Mouse (Mus musculus): ENCODE measurements around the gene Mgmt. TPM values are rescaled to one million over a fixed set of nuclear protein-coding genes. Genes with fewer than 3 reads are reported as not detected.
A peak's percentile ranks its signal among the peaks of the same experiment; 100 is the strongest.

Mgmt gene
- total RNA-seq, 4 experiments from 2014 or later = 2.9 to 4.1 (median 3.6) TPM

DNA sequence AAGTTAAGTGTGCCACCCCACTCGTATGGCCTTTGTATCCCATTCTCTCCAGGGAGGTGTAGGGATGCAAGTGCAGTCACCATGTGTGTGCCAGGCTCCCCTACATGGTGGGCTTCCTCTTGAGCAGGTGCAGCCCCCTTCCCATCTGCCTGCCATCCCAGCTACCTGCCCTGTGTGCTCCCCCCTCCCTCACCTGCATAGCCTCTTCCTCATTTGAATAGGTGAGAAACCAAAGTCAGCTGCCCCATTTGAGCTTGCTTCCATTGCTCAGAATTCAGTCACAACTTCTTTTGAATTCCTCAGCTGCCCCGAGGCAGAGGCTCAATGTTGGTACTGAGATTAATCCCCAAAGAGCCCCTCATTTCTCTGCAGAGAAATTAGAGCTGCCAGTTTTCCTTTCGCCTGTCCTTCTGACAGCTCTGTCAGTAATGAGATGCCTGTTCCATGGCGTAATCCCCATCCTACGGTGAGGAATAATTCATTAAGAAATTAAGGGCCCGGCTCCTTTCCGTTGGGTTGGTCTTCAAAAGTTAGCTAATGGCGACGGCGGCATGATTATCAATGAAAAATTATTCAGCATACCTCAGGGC, 208.3 kb downstream of the Mgmt start:
- no peak for DNase-seq (ENCODE audit: low spot score in 2 of 2)

DNA sequence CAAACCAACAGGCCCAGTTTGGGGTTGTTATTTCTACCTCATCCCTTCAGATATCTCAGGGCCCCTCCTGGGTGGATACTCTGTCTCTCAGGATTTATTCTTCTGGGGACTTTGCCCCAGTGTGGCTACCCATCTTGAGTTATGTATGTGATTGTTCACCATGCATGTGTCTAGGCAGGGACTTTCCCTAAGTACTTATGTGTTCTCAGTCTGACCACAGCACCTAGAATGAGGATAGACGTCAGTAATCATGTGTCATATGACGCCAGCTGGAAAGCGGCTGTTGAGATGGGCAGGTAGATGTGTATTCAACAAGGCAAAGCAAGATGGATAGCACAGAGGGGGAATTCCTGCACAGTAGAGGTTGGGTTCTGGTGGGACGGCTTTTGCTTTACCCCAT, 217.7 kb downstream of the Mgmt start:
- no peak for DNase-seq (ENCODE audit: low spot score in 2 of 2)

DNA sequence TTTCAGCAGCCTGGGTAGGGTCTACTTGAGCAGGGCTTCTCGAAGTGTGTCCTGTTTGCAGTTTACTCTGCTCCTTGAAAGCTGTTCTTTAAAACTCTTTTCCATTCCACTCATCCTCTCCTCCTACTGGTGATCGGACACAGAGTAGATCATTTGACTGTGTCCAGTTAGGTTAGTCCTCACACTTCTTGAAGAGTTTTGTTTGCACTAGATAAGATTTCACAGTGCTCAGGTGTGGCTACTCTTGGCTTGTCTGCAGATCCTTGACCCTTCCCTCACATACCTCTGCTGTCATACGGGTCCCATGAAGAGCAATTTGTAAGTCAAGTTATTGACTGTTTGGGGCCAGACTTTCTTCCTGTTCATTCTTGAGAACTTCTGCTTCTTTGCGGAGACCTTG, 221.8 kb downstream of the Mgmt start:
- DNase-seq (ENCODE audit: low spot score in 2 of 2) = no peak

DNA sequence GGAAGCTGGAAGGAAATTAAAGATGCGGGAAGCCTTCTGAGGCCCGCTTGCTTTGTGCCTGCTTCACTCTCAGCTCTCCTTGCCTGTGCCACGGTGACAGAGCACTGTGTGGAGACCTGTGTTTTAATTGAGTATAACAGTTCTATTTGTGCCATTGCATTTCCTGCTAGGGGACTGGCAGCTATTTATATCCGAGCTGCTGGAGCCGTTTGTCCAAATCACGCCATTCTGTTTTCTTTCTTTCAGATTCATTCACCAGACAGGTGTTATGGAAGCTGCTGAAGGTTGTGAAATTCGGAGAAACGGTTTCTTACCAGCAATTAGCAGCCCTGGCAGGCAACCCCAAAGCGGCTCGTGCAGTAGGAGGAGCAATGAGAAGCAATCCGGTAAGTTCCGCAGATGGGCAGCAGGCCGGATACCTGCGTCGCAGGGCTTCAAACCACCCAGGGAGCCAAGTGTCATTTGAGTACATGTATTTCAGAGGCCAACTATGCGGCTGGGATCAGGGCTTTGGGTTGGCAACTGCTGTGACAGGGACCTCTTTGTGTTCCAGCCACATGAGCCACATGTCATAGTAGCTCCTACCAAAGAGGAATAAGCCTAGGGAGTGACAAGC, 226.9 kb downstream of the Mgmt start:
- peak in 1 of 2 experiments; percentile 12 for DNase-seq (ENCODE audit: low spot score in 2 of 2)

DNA sequence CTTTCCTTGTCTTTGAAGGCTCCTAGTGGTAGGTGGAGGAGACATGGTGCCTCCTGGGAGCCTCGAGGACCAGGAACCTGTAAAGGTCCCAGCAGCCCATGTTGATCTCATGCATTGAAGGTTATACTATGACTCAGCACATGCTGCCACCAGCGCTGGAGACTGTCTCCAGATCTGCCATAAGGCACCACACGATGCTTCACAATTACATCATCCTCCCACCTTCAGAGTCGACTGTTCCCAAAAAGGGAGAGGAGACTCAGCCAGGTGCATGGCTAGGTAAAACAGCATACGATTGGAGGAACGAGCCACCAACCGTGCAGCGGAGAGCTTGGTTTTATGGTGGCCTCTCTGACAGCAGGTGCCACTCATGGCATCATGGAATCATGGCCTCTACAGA, 234.3 kb downstream of the Mgmt start:
- no peak for DNase-seq (ENCODE audit: low spot score in 2 of 2)

DNA sequence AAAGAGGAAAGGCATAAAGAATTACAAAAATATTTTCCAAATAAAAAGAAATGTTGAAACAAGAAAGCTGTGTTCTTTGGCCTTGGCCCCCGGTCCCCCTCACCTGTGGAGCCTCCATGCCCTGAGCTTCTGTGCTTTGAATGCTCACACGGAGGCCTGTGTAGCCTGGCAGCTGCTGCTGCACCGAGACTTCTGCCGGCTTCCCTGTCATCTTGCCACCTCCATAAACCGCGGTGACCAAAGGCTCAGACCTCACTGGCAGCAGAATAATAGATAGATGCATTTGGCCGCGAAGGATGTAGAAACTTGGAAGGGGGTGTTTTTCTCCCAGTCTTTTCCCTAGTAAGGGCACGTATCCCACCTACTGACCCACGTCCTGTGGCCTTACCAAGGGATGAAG, 235.8 kb downstream of the Mgmt start:
- no peak for DNase-seq (ENCODE audit: low spot score in 2 of 2)

DNA sequence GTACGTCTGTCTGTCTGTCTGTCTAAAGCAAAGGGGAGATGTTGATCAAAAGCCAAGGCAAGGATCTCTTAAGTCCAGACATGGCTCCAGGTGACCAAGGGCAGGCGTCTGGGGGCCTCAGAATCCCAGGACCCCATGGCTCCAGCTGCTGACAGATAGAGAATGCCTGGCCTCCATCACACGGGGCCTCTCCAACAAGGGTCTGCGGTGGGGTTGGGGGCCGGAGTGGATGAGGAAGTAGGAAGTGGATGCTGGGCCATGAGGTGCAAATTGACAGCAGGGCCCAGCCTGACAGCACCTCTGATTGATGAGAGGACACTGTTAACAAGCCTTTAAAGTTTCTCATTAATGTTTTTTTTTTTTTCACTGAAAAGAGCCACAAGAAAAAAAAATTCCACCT, 237.5 kb downstream of the Mgmt start:
- no peak for DNase-seq (ENCODE audit: low spot score in 2 of 2)

DNA sequence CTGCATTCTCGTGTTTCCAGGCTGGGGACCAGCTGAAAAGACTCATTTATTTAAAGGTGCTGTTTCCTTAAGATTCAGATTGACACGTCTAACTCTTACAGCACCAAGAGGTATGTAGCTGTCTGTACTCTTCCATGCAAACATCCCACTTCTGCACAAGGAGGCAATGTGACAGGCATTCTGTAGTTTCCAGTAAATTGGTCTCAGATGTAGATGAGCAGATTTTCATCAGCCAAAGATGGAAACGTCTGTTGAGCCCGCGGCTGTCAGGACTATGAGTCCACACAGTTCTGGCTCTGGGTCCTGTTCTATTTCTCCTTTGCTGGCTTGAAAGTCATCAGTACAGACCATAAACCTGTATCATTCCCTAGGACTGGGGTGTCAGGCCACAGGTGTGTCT, 243.7 kb downstream of the Mgmt start:
- no peak for DNase-seq (ENCODE audit: low spot score in 2 of 2)

DNA sequence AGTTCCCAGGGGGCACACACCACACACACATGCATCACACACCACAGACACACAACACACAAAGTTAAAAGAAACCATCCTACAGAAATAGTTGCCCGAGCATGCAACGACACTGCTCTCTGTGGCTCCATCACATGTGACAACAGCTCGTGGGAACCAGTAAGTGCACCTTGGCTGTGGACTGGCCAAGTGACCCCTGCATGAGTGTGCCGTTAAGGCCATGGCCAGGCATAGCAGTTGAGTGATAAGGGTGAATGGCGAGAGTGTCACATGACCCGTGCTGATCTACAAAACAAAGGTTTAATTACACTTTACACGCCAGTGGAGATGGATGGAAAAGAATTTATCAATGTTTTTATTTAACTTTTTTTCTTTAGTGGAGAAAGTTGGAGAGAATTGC, 245.9 kb downstream of the Mgmt start:
- no peak for DNase-seq (ENCODE audit: low spot score in 2 of 2)

DNA sequence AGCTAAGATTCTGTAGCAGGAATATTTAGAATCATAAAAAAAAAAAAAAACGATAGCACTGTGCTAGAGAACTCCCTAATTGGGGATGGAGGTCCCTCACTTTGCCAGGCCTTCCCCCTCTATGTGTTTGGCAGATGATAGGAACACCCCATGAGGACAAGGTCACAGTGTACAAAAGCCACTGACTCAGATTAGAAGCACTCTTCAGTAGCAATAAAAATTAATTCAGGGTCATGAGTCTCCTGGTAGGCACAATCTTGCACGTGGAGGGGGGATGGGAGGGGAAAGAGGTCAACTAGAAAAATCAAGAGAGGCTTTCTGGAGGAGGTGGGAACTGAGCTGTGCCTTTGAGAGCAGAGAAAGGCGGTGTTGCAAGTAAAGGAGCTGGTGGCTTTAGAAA, 247.0 kb downstream of the Mgmt start:
- no peak for DNase-seq (ENCODE audit: low spot score in 2 of 2)

DNA sequence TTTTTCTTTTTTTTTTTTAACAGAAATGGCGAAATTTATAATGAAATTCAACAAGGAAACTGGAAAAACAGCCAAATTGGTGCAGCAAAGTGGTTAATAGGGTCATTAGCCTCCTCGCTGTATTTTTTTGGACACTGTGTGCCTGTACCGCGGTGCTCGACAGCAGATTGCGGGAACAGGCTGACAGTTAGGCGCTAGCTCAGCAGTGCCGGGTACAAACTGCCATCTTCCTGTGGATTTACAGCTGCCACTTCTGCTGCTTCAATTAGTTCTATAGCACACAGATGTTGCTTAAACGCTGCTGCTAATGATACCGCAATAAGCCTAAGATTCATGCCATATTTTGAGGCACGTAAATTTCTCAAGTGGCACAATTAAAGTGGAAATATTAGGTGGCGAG, 252.7 kb downstream of the Mgmt start:
- no peak for DNase-seq (ENCODE audit: low spot score in 2 of 2)

DNA sequence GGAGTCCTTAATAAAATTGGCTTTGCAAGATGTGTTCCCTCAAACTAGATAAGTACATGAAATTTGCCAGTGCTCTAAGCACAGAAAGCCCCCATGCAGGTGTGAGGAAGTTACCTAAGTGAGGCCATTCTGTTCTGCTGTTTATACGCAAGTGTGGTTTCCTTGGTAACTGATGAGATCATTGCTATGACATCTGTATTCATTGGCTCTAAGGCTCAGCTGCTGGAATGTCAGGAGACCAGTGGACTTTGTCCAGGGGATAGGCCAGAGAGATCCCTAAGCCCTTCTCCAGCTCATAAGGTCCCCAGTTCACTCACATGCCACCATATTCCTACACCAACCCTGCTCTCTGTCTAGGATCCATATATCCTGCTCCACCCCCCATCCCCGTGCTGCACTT, 257.4 kb downstream of the Mgmt start:
- no peak for DNase-seq (ENCODE audit: low spot score in 2 of 2)

DNA sequence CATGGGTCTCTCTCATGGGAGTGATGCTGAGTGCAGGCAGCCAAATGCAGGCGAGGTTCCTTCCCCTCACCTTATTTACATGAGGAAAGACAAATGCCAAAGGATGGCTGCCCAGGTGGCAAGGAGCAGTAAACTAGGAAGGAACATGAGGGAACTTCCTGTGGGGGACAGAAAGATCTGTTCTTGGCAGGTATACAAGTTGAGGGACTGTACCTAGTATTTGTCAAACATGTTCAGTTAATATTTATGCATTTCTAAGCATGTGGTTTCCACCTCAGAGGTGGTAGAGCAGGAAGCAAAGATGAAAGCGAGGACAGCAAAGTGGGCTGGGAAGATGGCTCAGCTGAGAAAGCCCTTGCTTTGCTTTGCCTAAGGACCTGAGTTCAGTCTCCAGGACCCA, 260.2 kb downstream of the Mgmt start:
- DNase-seq (ENCODE audit: low spot score in 2 of 2) = no peak

DNA sequence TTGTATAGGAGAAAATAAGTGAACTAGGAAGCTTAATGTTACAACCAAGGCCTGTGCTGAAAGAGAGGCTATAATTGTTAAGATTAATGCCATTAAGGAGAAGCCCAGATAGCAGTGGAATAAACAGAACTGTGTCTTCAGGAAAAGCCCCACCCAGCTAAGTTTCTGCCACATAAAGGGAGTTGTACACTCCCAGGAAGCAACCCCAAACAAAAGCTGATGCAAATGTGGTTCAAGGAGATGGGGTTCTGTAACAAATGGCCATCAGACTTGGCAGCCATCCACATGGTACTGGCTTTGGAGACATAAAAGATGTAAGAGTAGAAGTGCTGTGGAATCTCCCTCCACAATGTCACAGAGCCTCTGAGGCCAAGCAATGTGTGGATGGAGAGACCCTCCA, 264.7 kb downstream of the Mgmt start:
- no peak for DNase-seq (ENCODE audit: low spot score in 2 of 2)

DNA sequence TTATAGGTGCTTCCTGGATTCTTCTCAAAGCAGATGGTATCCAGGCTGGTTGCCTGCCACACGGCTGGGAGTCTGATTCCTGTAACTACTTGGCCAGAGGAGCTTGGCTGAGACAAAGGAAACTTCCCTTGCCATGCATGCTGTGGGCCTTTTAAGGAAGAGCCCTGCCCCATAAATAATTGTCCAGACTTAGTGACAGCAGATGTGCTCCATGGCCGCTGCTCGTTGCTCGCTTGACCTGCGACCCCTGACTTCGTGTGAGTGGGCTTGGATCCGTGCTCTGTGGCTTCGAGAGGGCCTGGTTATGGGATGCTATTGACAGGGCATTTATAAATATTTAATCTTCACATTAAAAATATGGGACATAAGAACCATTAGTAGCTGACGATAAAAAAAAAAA, 277.9 kb downstream of the Mgmt start:
- no peak for DNase-seq (ENCODE audit: low spot score in 2 of 2)
